Mouse (Mus musculus) midbrain, embryonic 15.5 days (tissue): ENCODE results near the gene Gm20388. TPM values are rescaled to one million over a fixed set of nuclear protein-coding genes. Genes with fewer than 3 reads are reported as not detected.

Experiments
- ATAC-seq: fragments of 200-750 bp; cut with Nextera tagmentation; replicated peaks from 2 replicates; pipeline ENCODE4 v1.8.0; 2017; ENCODE audit warnings: moderate TSS enrichment
- H3K27ac ChIP-seq: fragments of 300-500 bp; sonication (generic); 2 replicates; pipeline ENCODE4 v1.5.1; 2015; ENCODE audit warnings: mild to moderate bottlenecking, inconsistent platforms
- H3K27me3 ChIP-seq: fragments of 300-500 bp; sonication (generic); replicated peaks from 2 replicates; pipeline ENCODE4 v1.6.1; 2015; ENCODE audit warnings: inconsistent platforms
- H3K36me3 ChIP-seq: fragments of 300-500 bp; sonication (generic); replicated peaks from 2 replicates; pipeline ENCODE4 v1.6.1; 2015; ENCODE audit warnings: inconsistent platforms
- H3K4me1 ChIP-seq: fragments of 300-500 bp; sonication (generic); 2 replicates; pipeline ENCODE4 v1.6.1; 2015; ENCODE audit warnings: inconsistent platforms
- H3K4me2 ChIP-seq: fragments of 300-500 bp; sonication (generic); 2 replicates; pipeline ENCODE4 v1.6.1; 2015; ENCODE audit warnings: inconsistent platforms, mild to moderate bottlenecking, moderate library complexity
- H3K4me3 ChIP-seq: fragments of 300-500 bp; sonication (generic); 2 replicates; pipeline ENCODE4 v1.5.1; 2015; ENCODE audit warnings: mild to moderate bottlenecking, inconsistent platforms
- H3K9ac ChIP-seq: fragments of 300-500 bp; sonication (generic); 2 replicates; pipeline ENCODE4 v1.6.1; 2015; ENCODE audit warnings: mild to moderate bottlenecking, inconsistent platforms
- H3K9me3 ChIP-seq: fragments of 300-500 bp; sonication (generic); 2 replicates; pipeline ENCODE4 v1.6.1; 2016; ENCODE audit warnings: inconsistent platforms
- WGBS: fragments of 180-500 bp; shearing (Covaris S2); methylation state at CpG from one replicate; pipeline ENCODE4 v1.1.7; 2015; ENCODE audit warnings: mixed read lengths; 5-methylcytosine and 5-hydroxymethylcytosine counted together
- polyA plus RNA-seq: library from polyadenylated mRNA; unstranded; fragments of >200 nt; fragmentation: Nextera tagmentation; extraction: Ambion mirVana; gene quantifications from 2 replicates; pipeline ENCODE4 v1.2.1, GENCODE M21; 2015

Gm20388 gene
- polyA plus RNA-seq, 1 experiment from 2014 or later: 5.6 TPM

DNA sequence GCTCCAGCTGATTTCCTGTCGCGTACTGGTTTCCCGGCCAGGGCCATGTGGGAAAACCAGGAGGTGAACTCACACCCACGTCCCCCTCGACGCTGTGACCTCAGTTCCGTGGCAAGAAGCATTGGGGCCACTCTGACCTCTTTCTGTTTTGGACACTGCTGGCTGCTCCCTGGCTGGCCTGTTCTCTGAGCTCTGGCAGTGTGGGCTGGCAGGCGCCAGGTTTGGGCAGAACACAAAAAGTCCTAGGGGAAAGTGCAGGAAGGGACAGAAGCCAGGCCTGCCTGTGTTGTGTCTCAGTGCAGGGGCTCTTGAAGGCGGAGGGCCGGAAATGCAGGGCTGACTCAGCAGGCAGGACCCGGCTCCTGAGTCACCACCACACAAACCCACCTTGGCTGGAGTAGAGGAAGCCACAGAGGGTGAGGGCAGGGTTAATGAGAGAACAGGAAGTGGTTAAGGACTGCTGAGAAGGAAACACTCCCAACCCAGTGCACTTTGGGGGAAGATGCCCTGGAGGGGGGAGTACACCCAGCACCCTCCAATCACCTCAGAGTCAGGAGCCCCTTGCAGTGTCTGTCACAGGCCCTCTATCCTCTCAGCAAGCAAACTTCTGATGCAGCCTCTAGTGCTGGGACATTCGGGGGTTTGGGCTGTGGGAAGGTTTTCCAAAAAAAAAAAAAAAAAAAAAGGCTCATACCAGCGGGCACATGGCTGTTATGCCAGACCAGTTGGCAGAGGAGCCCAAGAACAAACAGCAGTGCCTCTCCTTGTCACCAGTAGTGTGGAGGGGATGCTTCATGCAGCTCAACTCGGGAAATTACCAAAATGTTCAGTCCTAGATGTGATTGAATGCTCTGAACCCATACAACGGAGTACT lies 1277.1 kb downstream of the Gm20388 start:
- Histone ChIP-seq H3K4me2 (no peak overlapping the region), H3K36me3 (no peaks in the 10 kb centered on the region), H3K27me3 (no peaks in the 10 kb centered on the region; the same call in 1 of the 2 replicates), H3K27ac (no peak overlapping the region), H3K9me3 (no peaks in the 10 kb centered on the region), H3K9ac (no peak overlapping the region), H3K4me3 (no peak overlapping the region), H3K4me1 (no peaks in the 10 kb centered on the region)
- 82% methylated on average over 15 of the region's 15 CpGs for WGBS
- ATAC-seq: no peak

DNA sequence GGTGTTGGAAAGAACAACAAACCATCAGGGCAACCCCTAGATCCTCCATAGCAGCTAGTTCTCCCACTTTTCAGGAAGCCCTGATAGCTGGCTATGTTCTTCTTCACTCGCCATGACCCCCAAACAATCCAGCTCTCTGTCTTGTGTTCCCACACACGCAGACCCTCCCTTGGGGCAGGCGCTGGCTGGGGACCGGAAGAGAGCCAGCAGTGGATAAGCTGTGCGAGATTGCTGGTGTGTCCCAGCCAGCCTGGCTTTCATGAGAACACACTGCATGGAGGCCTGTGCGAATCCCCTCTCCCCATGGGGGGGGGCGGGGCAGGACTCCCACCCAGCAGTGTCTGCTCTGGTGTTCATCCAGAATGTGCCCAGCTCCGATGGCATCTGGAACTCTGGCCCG lies 1278.4 kb downstream of the Gm20388 start:
- H3K9ac ChIP-seq: no peak overlapping the region
- no peak for ATAC-seq
- H3K4me1 ChIP-seq: no peaks in the 10 kb centered on the region

DNA sequence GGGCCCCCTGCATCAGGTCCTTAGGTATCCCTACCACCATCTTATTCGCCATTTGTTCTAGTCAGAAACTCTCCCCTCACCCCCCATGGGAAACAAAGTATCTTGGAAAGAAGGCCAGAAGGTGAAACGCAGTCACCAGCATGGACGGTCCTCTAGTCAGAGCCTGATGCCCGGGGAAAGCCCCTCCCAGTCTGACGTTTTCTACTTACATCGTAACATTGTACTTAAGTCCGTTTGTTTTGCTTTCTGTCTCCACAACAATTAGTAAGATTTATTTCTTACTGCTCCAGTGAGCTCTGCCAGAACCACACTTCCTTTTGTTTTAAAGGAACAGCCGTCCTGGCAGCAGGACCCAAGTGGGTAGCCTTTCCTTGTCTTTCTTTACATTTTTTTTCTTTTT lies 1281.8 kb downstream of the Gm20388 start:
- H3K36me3 ChIP-seq: no peaks in the 10 kb centered on the region
- no peak overlapping the region for H3K4me2 ChIP-seq
- no peak overlapping the region for H3K27ac ChIP-seq
- no peaks in the 10 kb centered on the region for H3K9me3 ChIP-seq
- no peak for ATAC-seq
- H3K4me1 ChIP-seq: no peaks in the 10 kb centered on the region
- WGBS: 77% methylated on average over 8 of the region's 8 CpGs
- no peaks in the 10 kb centered on the region; the same call in 1 of the 2 replicates for H3K27me3 ChIP-seq
- no peak overlapping the region for H3K4me3 ChIP-seq
- no peak overlapping the region for H3K9ac ChIP-seq

More for the DNA sequence above, 1278.4 kb downstream of the Gm20388 start:
- Histone ChIP-seq H3K4me2 (no peak overlapping the region), H3K9me3 (no peaks in the 10 kb centered on the region), H3K4me3 (no peak overlapping the region), H3K27ac (no peak overlapping the region), H3K36me3 (no peaks in the 10 kb centered on the region), H3K27me3 (no peaks in the 10 kb centered on the region; the same call in 1 of the 2 replicates)
- 74% methylated on average over 9 of the region's 9 CpGs for WGBS

- H3K27ac ChIP-seq: no peak overlapping the region
- H3K9ac ChIP-seq: no peak overlapping the region
- H3K4me3 ChIP-seq: no peak overlapping the region
- no peak overlapping the region for H3K4me2 ChIP-seq
- no peaks in the 10 kb centered on the region for H3K36me3 ChIP-seq
- no peaks in the 10 kb centered on the region for H3K4me1 ChIP-seq
- H3K9me3 ChIP-seq: no peaks in the 10 kb centered on the region
- H3K27me3 ChIP-seq: 0 out of 2 replicates have a peak, but pooled peaks cover 3% of the 10 kb centered on the region
- 78% methylated on average over 7 of the region's 7 CpGs for WGBS
- no peak for ATAC-seq
Observed at GRCm38 (mm10) chr8:121195970-121196369, 1285.3 kb downstream of the Gm20388 start.

GRCm38 (mm10) chr8:121196726-121197668 lies 1286.4 kb downstream of the Gm20388 start:
- H3K9me3 ChIP-seq: no peaks in the 10 kb centered on the region
- 80% methylated on average over 16 of the region's 16 CpGs for WGBS
- no peak overlapping the region for H3K4me3 ChIP-seq
- H3K36me3 ChIP-seq: no peaks in the 10 kb centered on the region
- H3K4me1 ChIP-seq: no peaks in the 10 kb centered on the region
- H3K27me3 ChIP-seq: 0 out of 2 replicates have a peak, but pooled peaks cover 3% of the 10 kb centered on the region
- H3K4me2 ChIP-seq: no peak overlapping the region
- no peak for ATAC-seq
- no peak overlapping the region for H3K27ac ChIP-seq
- no peak overlapping the region for H3K9ac ChIP-seq

DNA sequence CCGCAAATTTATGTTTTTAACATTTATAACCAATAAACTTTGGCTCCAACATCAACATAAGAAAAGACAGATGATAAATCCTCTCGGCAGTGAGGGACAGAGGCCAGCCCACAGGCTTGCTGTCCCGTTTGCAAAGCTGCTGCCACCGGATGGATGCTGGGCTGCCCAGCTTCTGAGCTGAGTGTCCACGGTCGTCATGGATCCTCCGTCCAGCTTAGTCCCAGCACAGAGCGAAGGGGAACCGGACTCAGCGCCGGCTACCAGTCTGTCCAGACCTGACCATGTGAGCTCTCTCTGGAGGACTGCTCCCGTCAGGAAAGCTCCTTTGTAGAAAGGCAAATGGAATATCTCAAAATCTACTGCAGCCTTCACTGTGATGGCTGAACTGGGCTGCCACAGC lies 1289.4 kb downstream of the Gm20388 start:
- H3K4me2 ChIP-seq: no peak overlapping the region
- WGBS: 64% methylated on average over 12 of the region's 12 CpGs
- no peak overlapping the region for H3K4me3 ChIP-seq
- H3K36me3 ChIP-seq: no peaks in the 10 kb centered on the region
- no peaks in the 10 kb centered on the region for H3K4me1 ChIP-seq
- H3K9me3 ChIP-seq: no peaks in the 10 kb centered on the region
- no peak overlapping the region for H3K9ac ChIP-seq
- no peak overlapping the region for H3K27ac ChIP-seq
- H3K27me3 ChIP-seq: 0 out of 2 replicates have a peak, but pooled peaks cover 3% of the 10 kb centered on the region
- no peak for ATAC-seq

DNA sequence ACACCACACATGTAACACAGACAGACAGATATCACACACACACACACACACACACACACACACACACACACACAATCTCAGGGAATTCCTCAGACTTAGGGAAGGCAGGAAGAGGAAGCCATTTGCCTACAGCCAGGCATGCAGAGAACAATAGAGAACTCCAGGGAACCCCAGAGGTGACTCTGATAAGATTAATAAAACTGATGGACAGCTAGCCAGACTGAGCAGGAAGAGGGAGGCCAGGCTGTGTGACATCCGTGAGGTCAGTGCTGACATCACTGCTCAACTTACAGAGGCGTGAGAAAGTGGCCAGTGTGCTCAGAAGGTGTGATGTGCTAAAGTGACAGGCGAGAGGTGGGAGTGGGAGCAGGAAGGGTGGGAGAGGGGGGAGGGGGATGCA lies 1290.3 kb downstream of the Gm20388 start:
- no peaks in the 10 kb centered on the region for H3K9me3 ChIP-seq
- no peaks in the 10 kb centered on the region for H3K4me1 ChIP-seq
- no peak overlapping the region for H3K9ac ChIP-seq
- 0 out of 2 replicates have a peak, but pooled peaks cover 3% of the 10 kb centered on the region for H3K27me3 ChIP-seq
- no peak overlapping the region for H3K4me3 ChIP-seq
- no peak for ATAC-seq
- H3K36me3 ChIP-seq: no peaks in the 10 kb centered on the region
- no peak overlapping the region for H3K27ac ChIP-seq
- no peak overlapping the region for H3K4me2 ChIP-seq
- WGBS: 58% methylated on average over 3 of the region's 3 CpGs

- 84% methylated on average over 7 of the region's 7 CpGs for WGBS
- 0 out of 2 replicates have a peak, but pooled peaks cover 3% of the 10 kb centered on the region for H3K27me3 ChIP-seq
- no peak overlapping the region for H3K4me3 ChIP-seq
- H3K9me3 ChIP-seq: no peaks in the 10 kb centered on the region
- H3K9ac ChIP-seq: no peak overlapping the region
- no peak overlapping the region for H3K27ac ChIP-seq
- ATAC-seq: no peak
- no peak overlapping the region for H3K4me2 ChIP-seq
- H3K36me3 ChIP-seq: no peaks in the 10 kb centered on the region
- H3K4me1 ChIP-seq: no peaks in the 10 kb centered on the region
Observed at GRCm38 (mm10) chr8:121201651-121202050, 1291.0 kb downstream of the Gm20388 start.

DNA sequence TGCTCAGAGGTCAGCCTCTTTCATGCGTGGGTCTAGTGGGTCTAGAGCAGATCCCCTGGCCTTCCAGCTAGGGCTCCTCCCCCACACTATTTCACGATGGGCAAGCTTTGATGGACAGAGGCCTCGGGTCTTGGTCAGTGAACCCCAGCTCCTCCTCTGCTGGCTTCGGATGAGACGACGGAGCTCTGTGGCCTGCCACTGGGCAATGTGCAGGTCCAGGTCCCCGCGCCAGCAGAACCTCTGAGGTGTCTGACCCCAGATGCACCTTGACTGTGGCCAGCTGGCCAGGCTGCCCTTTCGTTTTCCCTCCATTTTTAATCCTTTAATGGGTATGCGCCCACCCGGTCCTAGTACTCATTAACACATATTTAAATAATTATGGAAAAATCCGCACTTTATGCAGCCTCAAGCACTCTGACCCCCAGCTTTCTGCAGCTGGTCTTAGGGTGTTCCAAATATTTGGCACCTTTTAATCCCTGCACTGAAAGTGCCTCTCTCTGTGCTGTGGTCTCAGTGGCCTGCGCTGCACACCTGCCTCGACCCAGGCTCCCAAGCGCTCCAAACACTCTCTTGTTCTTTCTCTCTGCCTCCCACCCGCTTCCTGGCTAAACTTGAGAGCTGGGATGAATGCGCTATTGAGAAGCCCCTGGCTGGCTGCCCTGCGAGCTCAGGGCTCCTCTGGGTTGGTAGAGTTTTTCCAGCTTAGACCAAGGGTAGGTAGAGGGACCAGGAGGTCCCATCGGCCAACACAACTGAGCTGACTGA lies 1293.2 kb downstream of the Gm20388 start:
- H3K4me3 ChIP-seq: no peak overlapping the region
- H3K4me1 ChIP-seq: no peaks in the 10 kb centered on the region
- ATAC-seq: 0 out of 2 replicates have a peak, but pooled peaks have one; percentile 20
- H3K36me3 ChIP-seq: no peaks in the 10 kb centered on the region
- H3K9me3 ChIP-seq: no peaks in the 10 kb centered on the region
- no peak overlapping the region for H3K4me2 ChIP-seq
- no peak overlapping the region for H3K9ac ChIP-seq
- 0 out of 2 replicates have a peak, but pooled peaks cover 3% of the 10 kb centered on the region for H3K27me3 ChIP-seq
- H3K27ac ChIP-seq: no peak overlapping the region
- WGBS: 60% methylated on average over 19 of the region's 19 CpGs

DNA sequence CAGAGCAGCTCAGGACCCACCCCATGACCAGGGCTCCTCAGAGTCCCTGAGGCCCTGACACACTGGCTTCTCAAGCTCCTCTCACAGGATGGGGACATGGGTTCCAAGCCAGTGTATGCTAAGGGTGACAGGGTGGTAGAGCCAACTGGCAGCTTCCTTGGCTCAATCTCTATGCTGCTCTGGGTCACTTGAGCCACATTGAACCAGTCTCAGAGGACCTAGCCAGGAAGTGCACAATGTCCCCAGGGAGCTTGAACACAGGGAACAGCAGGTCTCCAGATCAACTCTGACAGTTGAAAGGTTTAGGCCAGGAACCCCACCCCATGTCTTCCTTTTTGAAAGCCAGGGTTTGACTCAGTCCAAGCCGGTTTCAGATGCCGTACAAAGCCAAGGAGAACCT lies 1296.5 kb downstream of the Gm20388 start:
- ATAC-seq: no peak

DNA sequence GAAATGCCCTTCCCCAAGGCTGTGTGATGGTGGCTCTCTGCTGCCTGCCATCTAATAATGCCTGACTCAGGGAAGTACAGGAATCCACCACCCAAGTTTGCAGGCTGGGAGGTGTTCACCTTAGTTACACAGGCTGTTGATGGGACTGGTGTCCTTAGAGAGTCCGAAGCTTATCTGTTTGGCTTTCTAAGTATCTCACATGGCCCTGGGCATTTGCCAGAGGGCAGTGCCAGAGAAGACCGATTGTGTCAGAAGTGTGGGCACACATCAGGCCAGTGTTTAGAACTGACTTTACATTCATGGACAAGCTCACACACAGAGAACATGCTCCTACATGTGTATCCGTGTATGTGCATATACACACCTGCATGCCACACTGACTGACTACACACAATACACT lies 1300.0 kb downstream of the Gm20388 start:
- Histone ChIP-seq H3K4me1 (0 out of 2 replicates have a peak, but pooled peaks cover 3% of the 10 kb centered on the region), H3K27me3 (no peaks in the 10 kb centered on the region), H3K9me3 (no peaks in the 10 kb centered on the region), H3K36me3 (no peaks in the 10 kb centered on the region), H3K4me2 (no peak overlapping the region), H3K27ac (no peak overlapping the region), H3K9ac (no peak overlapping the region), H3K4me3 (no peak overlapping the region)
- 89% methylated on average over 3 of the region's 3 CpGs for WGBS
- no peak for ATAC-seq

More for the DNA sequence above, 1296.5 kb downstream of the Gm20388 start:
- H3K9me3 ChIP-seq: no peaks in the 10 kb centered on the region
- H3K4me1 ChIP-seq: 0 out of 2 replicates have a peak, but pooled peaks cover 3% of the 10 kb centered on the region
- no peak overlapping the region for H3K4me3 ChIP-seq
- no peak overlapping the region for H3K9ac ChIP-seq
- 84% methylated on average over 2 of the region's 2 CpGs for WGBS
- no peak overlapping the region for H3K27ac ChIP-seq
- no peaks in the 10 kb centered on the region for H3K27me3 ChIP-seq
- no peaks in the 10 kb centered on the region for H3K36me3 ChIP-seq
- no peak overlapping the region for H3K4me2 ChIP-seq
